Mouse (Mus musculus) retina, postnatal 7 days (tissue): Measurements from ENCODE around the gene Fnip2.
"Not testable (repeated sequence)": the region's sequence is repeated elsewhere in the genome, so short reads cannot be mapped to it uniquely, and the experiment has no call there.

Source experiments
- DNase-seq: peaks from one replicate; pipeline ENCODE4 v3.0.0-alpha.2; 2012; ENCODE audit warnings: low read depth, low spot score

Gene Fnip2

DNA sequence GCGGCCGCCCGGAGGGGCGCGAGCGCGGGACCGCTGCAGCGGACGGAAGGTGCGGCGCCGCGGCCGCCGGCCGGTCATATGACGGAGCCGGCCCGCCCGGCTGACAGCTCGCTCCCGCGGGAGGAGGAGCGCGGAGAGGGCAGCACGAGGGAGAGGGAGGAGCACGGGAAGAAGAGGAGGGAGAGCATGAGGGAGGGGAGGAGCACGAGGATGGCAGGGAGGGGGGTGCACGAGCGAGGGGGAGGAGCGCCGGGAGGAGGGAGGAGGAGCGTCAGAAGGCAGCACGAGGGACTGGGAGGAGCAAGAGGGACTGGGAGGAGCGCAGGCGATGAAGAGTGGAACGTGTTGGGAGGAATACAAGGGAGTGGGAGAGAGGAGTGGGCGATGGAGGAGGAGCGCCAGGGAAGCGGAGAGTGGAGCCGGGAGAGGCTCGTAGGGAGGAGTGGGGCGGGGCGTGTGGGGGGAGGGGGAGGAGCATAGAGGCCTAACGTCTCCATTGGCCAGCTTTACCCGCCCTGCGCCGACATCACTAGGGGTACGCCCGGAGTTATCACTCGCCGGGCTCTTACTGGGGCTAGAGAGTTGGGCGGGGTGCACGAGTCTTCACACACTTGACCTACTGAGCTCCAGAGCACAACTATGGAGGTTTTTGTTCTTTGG, at the start of gene Fnip2:
Gene Fnip2 (minus strand): TSS at position 94 of the 660 bp plus-strand sequence.
- DNase-seq = peak; percentile 71

DNA sequence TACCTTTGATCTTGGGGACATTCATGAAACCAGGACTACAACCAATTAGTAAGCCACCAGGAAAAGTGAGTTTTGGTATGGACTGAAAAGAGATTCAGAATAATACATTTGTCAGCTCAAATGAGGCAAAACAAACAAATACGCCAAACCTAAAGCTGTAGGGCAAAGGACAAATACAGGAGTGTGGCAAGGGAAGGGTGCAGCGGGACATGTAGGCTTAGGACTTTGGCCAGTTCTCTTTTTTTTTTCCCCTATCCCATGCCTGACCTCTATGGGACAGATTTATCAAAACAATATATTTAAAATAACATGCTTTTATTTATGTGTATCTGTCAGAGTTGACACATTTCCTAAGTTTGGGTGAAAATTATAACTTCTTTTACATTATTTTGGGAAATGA, 42.3 kb upstream of the Fnip2 start:
- no peak for DNase-seq

DNA sequence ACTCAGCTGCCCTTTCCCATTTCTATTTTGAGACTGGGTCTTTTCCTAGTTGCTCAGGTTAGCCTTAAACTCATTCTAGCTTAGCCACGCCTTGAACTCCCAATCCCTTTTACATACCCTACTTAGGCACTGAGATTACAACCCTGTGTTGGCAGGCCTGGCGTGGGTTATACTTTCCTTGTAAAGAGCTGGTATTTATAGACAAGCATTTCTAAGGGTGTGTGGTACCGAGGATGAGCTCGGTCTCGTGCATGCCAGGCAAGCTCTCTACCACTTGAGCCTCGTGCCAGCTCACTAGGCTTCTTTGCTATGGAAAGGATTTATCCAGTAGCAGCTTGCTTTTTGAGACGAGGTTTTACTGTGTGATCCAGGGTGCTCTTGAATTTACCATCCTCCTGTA, 27.9 kb upstream of the Fnip2 start:
- DNase-seq = no peak

GRCm38 (mm10) chr3:79591793-79592471, 24.3 kb upstream of the Fnip2 start:
- DNase-seq = no peak

- peak; percentile 67 for DNase-seq
Measured at GRCm38 (mm10) chr3:79590863-79591792, 23.5 kb upstream of the Fnip2 start, which contains the start of gene Ppid. Gene Ppid, plus strand, starts transcription at chr3:79591342.

DNA sequence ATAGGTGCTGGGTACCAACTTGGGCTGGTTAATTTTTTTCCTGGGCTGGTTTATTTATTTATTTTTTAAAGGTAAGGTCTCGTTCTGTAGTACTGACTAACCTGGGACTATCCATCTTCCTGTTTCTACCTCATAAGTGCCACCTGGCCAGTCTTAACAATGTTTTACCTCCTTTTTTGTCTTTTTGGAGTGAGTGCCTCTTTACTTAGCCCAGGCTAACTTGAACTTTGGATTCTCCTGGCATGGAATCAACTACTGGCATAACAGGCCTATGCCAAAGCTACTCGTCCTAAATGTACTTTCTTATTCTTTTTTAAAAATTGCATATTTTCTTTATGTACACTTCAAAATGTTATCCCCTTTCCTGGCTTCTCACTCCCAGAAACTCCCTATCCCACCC, 22.1 kb upstream of the Fnip2 start:
- DNase-seq = no peak

GRCm38 (mm10) chr3:79586804-79587203, 19.2 kb upstream of the Fnip2 start:
- DNase-seq = peak; percentile 81

DNA sequence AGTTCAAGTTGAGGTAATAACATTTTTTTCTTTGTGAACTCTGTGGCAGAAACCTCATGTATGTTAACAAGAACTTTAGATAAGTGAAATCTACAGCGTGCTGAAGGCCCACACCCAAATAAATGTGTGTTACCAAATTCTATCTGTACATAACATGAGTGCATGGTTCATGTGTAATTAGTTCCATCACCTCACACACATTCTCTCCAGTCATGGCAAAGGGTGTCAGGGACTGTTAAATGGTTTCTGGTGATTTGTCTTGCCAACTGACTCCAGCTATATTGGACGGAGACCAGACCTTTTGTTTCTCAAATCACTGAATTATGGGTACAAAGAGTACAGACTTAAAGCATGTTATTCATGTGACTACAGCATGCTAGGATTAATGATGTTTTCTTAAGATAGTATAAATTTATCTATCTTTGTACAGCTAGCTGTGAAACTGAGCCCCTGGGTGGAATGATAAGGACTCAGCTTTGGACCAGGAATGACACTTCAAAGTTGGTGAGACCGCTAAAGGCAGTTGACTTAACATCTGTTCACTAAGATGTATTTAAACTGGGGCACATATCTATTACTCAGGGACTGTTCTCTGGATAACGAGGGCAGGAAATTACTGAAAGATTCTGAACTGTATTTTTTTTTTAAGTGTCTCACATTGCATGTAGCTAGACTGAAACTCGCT, 12.4 kb upstream of the Fnip2 start:
- no peak for DNase-seq

- DNase-seq = no peak
Measured at GRCm38 (mm10) chr3:79578164-79578563, 10.6 kb upstream of the Fnip2 start.

DNA sequence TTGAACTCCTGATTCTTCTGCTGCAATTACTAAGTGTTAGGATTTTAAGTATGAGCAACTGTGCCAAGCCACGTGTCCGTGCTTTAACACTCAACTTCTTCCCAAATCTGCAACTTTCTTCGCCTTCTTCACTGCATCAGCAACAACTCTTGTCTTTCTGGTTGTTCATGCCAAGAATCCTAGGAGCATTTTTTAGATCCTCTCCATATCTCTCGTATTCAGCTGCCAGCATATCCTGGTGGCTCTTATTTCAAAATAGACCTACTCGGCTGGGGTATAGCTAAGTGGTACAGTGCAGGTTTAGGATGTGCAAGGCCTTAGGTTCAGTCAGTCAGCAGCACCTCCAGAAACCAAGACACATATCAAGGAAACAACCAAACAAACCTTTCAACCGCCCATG, 10.0 kb upstream of the Fnip2 start:
- no peak for DNase-seq

- DNase-seq = no peak
Measured at GRCm38 (mm10) chr3:79576865-79577264, 9.3 kb upstream of the Fnip2 start.

GRCm38 (mm10) chr3:79576468-79576816, 8.8 kb upstream of the Fnip2 start:
- no peak for DNase-seq

DNA sequence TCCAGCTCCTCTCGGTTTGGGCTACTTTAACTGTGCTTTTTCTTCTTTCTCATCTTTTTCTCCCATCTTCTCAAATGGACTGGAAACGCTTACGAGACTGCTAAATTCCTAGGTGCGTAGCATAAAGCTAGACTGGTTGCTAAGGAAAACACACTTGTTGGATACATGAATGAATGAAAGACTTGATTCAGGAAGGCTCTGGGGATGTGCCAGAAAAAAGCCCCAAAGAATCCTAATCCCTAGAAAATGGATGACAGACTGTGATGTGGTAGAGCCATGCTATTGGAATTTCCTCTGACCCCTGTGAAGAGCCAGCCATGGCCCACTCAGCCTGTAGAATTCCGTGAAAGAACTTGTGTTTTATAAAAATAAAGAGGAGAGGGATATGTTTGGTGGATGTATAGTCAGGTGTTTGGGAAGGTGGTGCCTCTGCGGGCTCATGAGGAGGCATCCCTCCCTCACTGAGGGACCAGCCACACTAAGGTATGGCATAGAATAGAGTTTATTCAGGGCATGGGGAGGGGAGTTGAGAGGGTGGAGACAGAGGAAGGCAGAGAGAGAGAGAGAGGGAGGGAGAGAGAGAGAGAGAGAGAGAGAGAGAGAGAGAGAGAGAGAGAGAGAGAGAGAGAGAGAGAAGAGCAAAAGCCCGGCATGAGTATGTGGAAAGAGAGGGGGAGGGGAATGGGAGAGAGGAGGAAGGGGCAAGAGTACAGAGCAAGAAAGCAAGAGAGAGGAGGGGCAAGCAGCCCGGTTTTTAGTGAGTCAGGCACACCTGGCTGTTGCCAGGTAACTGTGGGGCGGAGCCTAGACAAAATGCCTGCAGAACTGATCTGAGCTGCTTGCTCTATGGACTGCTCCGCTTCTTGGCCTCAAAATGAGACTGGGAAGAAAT, 8.2 kb upstream of the Fnip2 start:
- DNase-seq = no peak

GRCm38 (mm10) chr3:79574336-79574735, 6.7 kb upstream of the Fnip2 start:
- no peak for DNase-seq

GRCm38 (mm10) chr3:79573376-79573775, 5.8 kb upstream of the Fnip2 start:
- not testable (repeated sequence) for DNase-seq

GRCm38 (mm10) chr3:79572399-79572798, 4.8 kb upstream of the Fnip2 start:
- no peak for DNase-seq

- DNase-seq = no peak
Measured at GRCm38 (mm10) chr3:79569351-79569681, 1.7 kb upstream of the Fnip2 start.

- no peak for DNase-seq
Measured at GRCm38 (mm10) chr3:79568629-79569350, 1.2 kb upstream of the Fnip2 start.

- no peak for DNase-seq
Measured at GRCm38 (mm10) chr3:79566716-79567691, 592 bp downstream of the Fnip2 start.
